20 mouse cellular contexts compared by ENCODE assay signal in genomic region chr12:99405401-99405800, GRCm38 (mm10).
A peak's percentile ranks its signal among the peaks of the same experiment; 100 is the strongest.
DNase-seq lines count a peak whose midpoint lies in the region; ATAC-seq and TF ChIP-seq lines count a peak whose summit lies in the region.
"Had no signal": no experiment of that assay in that cellular context is flagged by ENCODE, and none has a peak within 500 bp of the region (broad histone marks: within the 10 kb centered on the region; RNA-seq: fewer than 3 reads in every experiment).

No protein-coding gene starts in this region.

- no peak for ATAC-seq in forebrain, embryonic 12.5 days (ENCODE audit: low FRiP score)
- no peak for ATAC-seq in forebrain, postnatal 0 days
- ATAC-seq in hindbrain, embryonic 14.5 days (ENCODE audit: low FRiP score) = no peak
- no peak for ATAC-seq in embryonic facial prominence, embryonic 11.5 days (replicated peaks; ENCODE audit: insufficient number of reproducible peaks, low FRiP score, low TSS enrichment, low read depth)
- no peak for ATAC-seq in midbrain, embryonic 14.5 days (ENCODE audit: low FRiP score, low TSS enrichment)
- ATAC-seq: activated CD4-positive, CD25-positive, alpha-beta regulatory T cell, adult 4 months; intestine, postnatal 0 days; Patski had no signal

- WGBS in forebrain, embryonic 12.5 days = 71% methylated on average over 4 of the region's 4 CpGs
- 63% methylated on average over 4 of the region's 4 CpGs for WGBS in forebrain, postnatal 0 days
- WGBS in hindbrain, embryonic 10.5 days = 84% methylated on average over 4 of the region's 4 CpGs
- WGBS in hindbrain, embryonic 14.5 days = 78% methylated on average over 4 of the region's 4 CpGs
- WGBS in embryonic facial prominence, embryonic 11.5 days = 42% methylated on average over 4 of the region's 4 CpGs
- 62% methylated on average over 4 of the region's 4 CpGs for WGBS in limb, embryonic 10.5 days
- WGBS in midbrain, embryonic 14.5 days = 89% methylated on average over 4 of the region's 4 CpGs

- H3K9me3 ChIP-seq in forebrain, embryonic 12.5 days = 0 out of 2 replicates have a peak, but pooled peaks cover 4% of the 10 kb centered on the region
- H3K9me3 ChIP-seq in forebrain, postnatal 0 days (ENCODE audit: low read length) = no peaks in the 10 kb centered on the region
- H3K9me3 ChIP-seq in hindbrain, embryonic 10.5 days = 0 out of 2 replicates have a peak, but pooled peaks cover 12% of the 10 kb centered on the region
- H3K9me3 ChIP-seq in hindbrain, embryonic 14.5 days (ENCODE audit: control insufficient read depth, low read length) = no peaks in the 10 kb centered on the region
- H3K9me3 ChIP-seq in embryonic facial prominence, embryonic 11.5 days (replicated peaks; ENCODE audit: control insufficient read depth, low read length) = no peaks in the 10 kb centered on the region
- H3K9me3 ChIP-seq in limb, embryonic 10.5 days (replicated peaks) = no peaks in the 10 kb centered on the region
- no peaks in the 10 kb centered on the region for H3K9me3 ChIP-seq in midbrain, embryonic 14.5 days (ENCODE audit: control insufficient read depth, low read length)
- H3K9me3 ChIP-seq: embryonic facial prominence, embryonic 15.5 days; heart, embryonic 10.5 days; hindbrain, embryonic 15.5 days had no signal

- no peak for TF ChIP-seq CTCF in forebrain, postnatal 0 days (IDR thresholded peaks at IDR 0.05; ENCODE audit: low read depth)

- no peak overlapping the region for H3K4me2 ChIP-seq in forebrain, embryonic 12.5 days
- no peak overlapping the region for H3K4me2 ChIP-seq in forebrain, postnatal 0 days (ENCODE audit: low read depth)
- H3K4me2 ChIP-seq in hindbrain, embryonic 14.5 days (replicated peaks) = no peak overlapping the region
- H3K4me2 ChIP-seq in embryonic facial prominence, embryonic 11.5 days (ENCODE audit: low read depth, low read length) = no peak overlapping the region
- no peak overlapping the region for H3K4me2 ChIP-seq in midbrain, embryonic 14.5 days (ENCODE audit: low read length)
- H3K4me2 ChIP-seq: embryonic facial prominence, embryonic 15.5 days; hindbrain, embryonic 15.5 days had no signal

- no peaks in the 10 kb centered on the region for H3K36me3 ChIP-seq in forebrain, embryonic 12.5 days (replicated peaks)
- H3K36me3 ChIP-seq in forebrain, postnatal 0 days (ENCODE audit: insufficient read depth) = no peaks in the 10 kb centered on the region
- H3K36me3 ChIP-seq in hindbrain, embryonic 10.5 days = peaks cover 11% of the 10 kb centered on the region; the same call in 1 of the 2 replicates
- H3K36me3 ChIP-seq in hindbrain, embryonic 14.5 days (replicated peaks; ENCODE audit: control insufficient read depth, insufficient read depth) = no peaks in the 10 kb centered on the region
- no peaks in the 10 kb centered on the region for H3K36me3 ChIP-seq in embryonic facial prominence, embryonic 11.5 days (replicated peaks; ENCODE audit: control insufficient read depth, insufficient read depth, low read depth, low read length)
- peaks cover 9% of the 10 kb centered on the region; the same call in 1 of the 2 replicates for H3K36me3 ChIP-seq in limb, embryonic 10.5 days
- no peaks in the 10 kb centered on the region for H3K36me3 ChIP-seq in midbrain, embryonic 14.5 days (ENCODE audit: control insufficient read depth, insufficient read depth, low read length)
- H3K36me3 ChIP-seq: embryonic facial prominence, embryonic 15.5 days; hindbrain, embryonic 15.5 days had no signal

- H3K27me3 ChIP-seq in forebrain, embryonic 12.5 days = peaks cover 18% of the 10 kb centered on the region
- H3K27me3 ChIP-seq in forebrain, postnatal 0 days (ENCODE audit: insufficient read depth, low read length) = no peaks in the 10 kb centered on the region
- H3K27me3 ChIP-seq in hindbrain, embryonic 10.5 days (ENCODE audit: insufficient read depth, poor library complexity, severe bottlenecking) = no peaks in the 10 kb centered on the region
- H3K27me3 ChIP-seq in hindbrain, embryonic 14.5 days (ENCODE audit: control insufficient read depth, insufficient read depth, low read length) = no peaks in the 10 kb centered on the region
- H3K27me3 ChIP-seq in embryonic facial prominence, embryonic 11.5 days (ENCODE audit: control insufficient read depth, insufficient read depth, low read length) = no peaks in the 10 kb centered on the region
- H3K27me3 ChIP-seq in limb, embryonic 10.5 days (ENCODE audit: low read depth, poor library complexity, severe bottlenecking) = peaks cover 4% of the 10 kb centered on the region; the same call in 1 of the 2 replicates
- H3K27me3 ChIP-seq in midbrain, embryonic 14.5 days (ENCODE audit: control insufficient read depth, insufficient read depth, low read length) = no peaks in the 10 kb centered on the region
- H3K27me3 ChIP-seq: CH12.LX; embryonic facial prominence, embryonic 15.5 days; hindbrain, embryonic 15.5 days; Patski had no signal

- DNase-seq in forebrain, postnatal 0 days = no peak
- DNase-seq in hindbrain, embryonic 10.5 days (ENCODE audit: low spot score) = no peak
- no peak for DNase-seq in hindbrain, embryonic 14.5 days (ENCODE audit: low spot score)
- peak; percentile 60 for DNase-seq in embryonic facial prominence, embryonic 11.5 days (ENCODE audit: low spot score)
- DNase-seq in limb, embryonic 10.5 days (ENCODE audit: low spot score) = peak; percentile 46
- DNase-seq in midbrain, embryonic 14.5 days = no peak
- DNase-seq: adrenal gland, postnatal 25 days; gastrocnemius, adult 2 months; gastrocnemius, postnatal 25 days; heart, postnatal 10 days; heart, postnatal 4 days; kidney, adult 8-10 months had no signal

- peak overlapping the region; percentile 63; the same call in 1 of the 2 replicates for H3K27ac ChIP-seq in forebrain, embryonic 12.5 days
- H3K27ac ChIP-seq in forebrain, postnatal 0 days (ENCODE audit: low read depth, low read length) = no peak overlapping the region
- H3K27ac ChIP-seq in hindbrain, embryonic 10.5 days = peak overlapping the region; percentile 62
- no peak overlapping the region for H3K27ac ChIP-seq in hindbrain, embryonic 14.5 days
- H3K27ac ChIP-seq in embryonic facial prominence, embryonic 11.5 days (replicated peaks; ENCODE audit: low read depth, low read length) = no peak overlapping the region
- 0 out of 2 replicates have a peak overlapping the region, but pooled peaks have one; percentile 44 for H3K27ac ChIP-seq in limb, embryonic 10.5 days
- no peak overlapping the region for H3K27ac ChIP-seq in midbrain, embryonic 14.5 days (replicated peaks; ENCODE audit: low read depth, low read length)
- H3K27ac ChIP-seq: heart, embryonic 10.5 days; hindbrain, embryonic 15.5 days had no signal

- no peak overlapping the region for H3K9ac ChIP-seq in forebrain, embryonic 12.5 days
- H3K9ac ChIP-seq in forebrain, postnatal 0 days = no peak overlapping the region
- H3K9ac ChIP-seq in hindbrain, embryonic 14.5 days = no peak overlapping the region
- H3K9ac ChIP-seq in embryonic facial prominence, embryonic 11.5 days (replicated peaks; ENCODE audit: low read length) = no peak overlapping the region
- H3K9ac ChIP-seq in midbrain, embryonic 14.5 days (replicated peaks; ENCODE audit: low read length) = no peak overlapping the region
- H3K9ac ChIP-seq: embryonic facial prominence, embryonic 15.5 days; hindbrain, embryonic 15.5 days had no signal

- H3K4me1 ChIP-seq in forebrain, embryonic 12.5 days = peaks cover 17% of the 10 kb centered on the region
- H3K4me1 ChIP-seq in forebrain, postnatal 0 days (ENCODE audit: insufficient read depth) = 0 out of 2 replicates have a peak, but pooled peaks cover 3% of the 10 kb centered on the region
- peaks cover 5% of the 10 kb centered on the region for H3K4me1 ChIP-seq in hindbrain, embryonic 10.5 days (replicated peaks)
- 0 out of 2 replicates have a peak, but pooled peaks cover 4% of the 10 kb centered on the region for H3K4me1 ChIP-seq in hindbrain, embryonic 14.5 days (replicated peaks; ENCODE audit: control insufficient read depth, insufficient read depth, low read length)
- no peaks in the 10 kb centered on the region for H3K4me1 ChIP-seq in embryonic facial prominence, embryonic 11.5 days (ENCODE audit: control insufficient read depth, insufficient read depth, low read length)
- H3K4me1 ChIP-seq in limb, embryonic 10.5 days = peaks cover 19% of the 10 kb centered on the region
- no peaks in the 10 kb centered on the region for H3K4me1 ChIP-seq in midbrain, embryonic 14.5 days (ENCODE audit: control insufficient read depth, insufficient read depth, low read length)
- H3K4me1 ChIP-seq: heart, embryonic 10.5 days had no signal

- no peak overlapping the region for H3K4me3 ChIP-seq in forebrain, embryonic 12.5 days (replicated peaks)
- no peak overlapping the region for H3K4me3 ChIP-seq in forebrain, postnatal 0 days (ENCODE audit: low read depth, low read length)
- no peak overlapping the region for H3K4me3 ChIP-seq in hindbrain, embryonic 10.5 days
- H3K4me3 ChIP-seq in hindbrain, embryonic 14.5 days (replicated peaks; ENCODE audit: low read length) = no peak overlapping the region
- no peak overlapping the region for H3K4me3 ChIP-seq in embryonic facial prominence, embryonic 11.5 days (ENCODE audit: low read depth, low read length)
- H3K4me3 ChIP-seq in limb, embryonic 10.5 days = no peak overlapping the region
- H3K4me3 ChIP-seq in midbrain, embryonic 14.5 days (replicated peaks; ENCODE audit: low read depth, low read length) = no peak overlapping the region
- H3K4me3 ChIP-seq: embryonic facial prominence, embryonic 15.5 days; heart, embryonic 10.5 days; hindbrain, embryonic 15.5 days had no signal

Comparison
In these comparisons a context has a peak if more than half of its experiments do, and no peak if none do; other contexts are left out.
1. H3K27ac ChIP-seq: peak in forebrain, embryonic 12.5 days (single experiment), hindbrain, embryonic 10.5 days (single experiment) and limb, embryonic 10.5 days (single experiment); none in forebrain, postnatal 0 days (single experiment), hindbrain, embryonic 14.5 days (single experiment), embryonic facial prominence, embryonic 11.5 days (single experiment) and midbrain, embryonic 14.5 days (single experiment).
2. DNase-seq: peak in embryonic facial prominence, embryonic 11.5 days (single experiment) and limb, embryonic 10.5 days (single experiment); none in forebrain, postnatal 0 days (single experiment), hindbrain, embryonic 10.5 days (single experiment), hindbrain, embryonic 14.5 days (single experiment) and midbrain, embryonic 14.5 days (single experiment).